Mouse (Mus musculus): ENCODE data around the gene Lexm. TPM values are rescaled to one million over a fixed set of nuclear protein-coding genes. Genes with fewer than 3 reads are reported as not detected.
A peak's percentile ranks its signal among the peaks of the same experiment; 100 is the strongest.

The Lexm gene
- total RNA-seq (2021) = not detected

DNA sequence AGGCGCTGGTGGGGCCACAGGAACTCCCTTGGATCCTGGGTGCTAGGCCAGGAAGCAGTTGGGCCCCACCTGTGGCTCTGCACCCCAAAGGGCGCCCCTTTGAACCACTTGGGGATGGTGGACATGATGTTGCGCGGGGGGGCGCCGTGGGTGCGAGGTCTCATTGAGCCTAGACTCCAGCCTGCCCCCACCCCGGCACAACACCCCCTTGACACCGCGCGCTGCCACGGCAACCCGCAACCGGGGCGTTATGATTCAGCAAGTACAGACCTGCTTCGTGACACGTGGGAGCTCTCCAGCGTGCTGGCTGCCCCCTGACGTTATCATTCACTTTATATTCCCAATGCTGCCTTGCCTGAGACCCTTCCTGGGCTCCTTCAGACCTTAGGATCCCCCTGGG lies at the start of gene Lexm:
Gene Lexm (minus strand): TSS at position 186 of the 400 bp plus-strand sequence.
- intact Hi-C loops (cut with DNase I) = no loop called here
- DNase-seq (ENCODE audit: low spot score in 2 of 2) = peak in 1 of 2 experiments; percentile 51

DNA sequence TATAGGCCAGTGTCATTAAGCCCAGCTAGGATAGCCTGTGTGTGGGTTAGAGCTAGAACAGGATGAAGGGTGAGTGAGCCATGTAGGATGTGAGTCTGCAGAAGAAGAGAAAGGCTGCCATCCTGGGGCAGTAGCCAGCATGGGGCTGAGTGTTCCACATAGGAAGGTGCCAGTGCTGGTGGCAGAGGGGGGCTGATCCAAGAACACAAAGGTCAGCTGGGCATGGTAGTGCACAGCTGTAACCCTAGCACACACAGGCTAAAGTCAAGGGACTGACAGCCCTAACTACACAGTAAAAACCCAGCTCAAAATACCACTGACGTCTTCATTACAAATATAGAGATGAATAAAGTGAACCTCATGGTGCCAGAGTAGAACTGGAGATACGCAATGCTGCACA lies 49.5 kb upstream of the Lexm start:
- intact Hi-C loops (cut with DNase I) = no loop called here
- DNase-seq (ENCODE audit: low spot score in 2 of 2) = no peak

DNA sequence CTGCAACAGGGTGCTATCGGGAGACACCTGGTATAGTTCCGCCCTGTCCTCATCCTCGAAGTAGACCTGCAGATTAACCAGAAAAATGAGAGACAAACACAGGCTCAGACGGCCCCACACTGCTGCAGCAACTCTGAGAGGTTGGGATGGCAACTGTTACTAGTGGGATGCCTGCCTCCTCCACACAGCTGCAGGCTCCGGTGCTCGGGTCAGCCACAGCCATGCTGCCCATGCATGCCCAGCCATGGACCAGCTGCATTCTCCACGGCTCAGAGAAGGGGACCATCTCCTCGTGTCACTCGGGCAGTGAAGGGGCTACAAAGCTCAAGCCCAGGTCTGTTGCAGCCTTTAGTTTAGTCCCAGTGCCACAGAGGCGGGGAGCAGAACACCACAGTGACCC lies 48.6 kb upstream of the Lexm start:
- DNase-seq (ENCODE audit: low spot score in 2 of 2) = no peak
- intact Hi-C loops (cut with DNase I) = no loop called here

DNA sequence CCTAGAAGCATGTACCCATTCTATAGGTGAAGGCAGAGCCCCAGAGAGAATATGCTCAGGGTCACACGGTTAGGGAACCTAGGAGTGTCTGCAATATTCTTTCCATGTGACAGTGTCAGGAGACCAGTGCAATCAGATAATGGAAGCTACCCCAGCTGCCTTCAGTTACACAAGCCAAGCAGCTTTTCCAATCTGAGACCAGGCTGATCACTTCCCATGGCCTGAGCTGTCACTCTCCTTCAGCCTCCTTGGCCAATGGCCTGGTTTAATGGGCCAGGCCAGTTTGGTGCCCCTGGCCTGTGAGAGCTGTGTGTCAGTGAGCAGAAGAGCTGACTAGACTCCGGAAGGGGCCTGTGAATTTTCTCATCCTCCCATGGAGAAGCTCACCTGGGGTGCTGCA lies 48.2 kb upstream of the Lexm start:
- DNase-seq (ENCODE audit: low spot score in 2 of 2) = no peak
- intact Hi-C loops (cut with DNase I) = no loop called here

DNA sequence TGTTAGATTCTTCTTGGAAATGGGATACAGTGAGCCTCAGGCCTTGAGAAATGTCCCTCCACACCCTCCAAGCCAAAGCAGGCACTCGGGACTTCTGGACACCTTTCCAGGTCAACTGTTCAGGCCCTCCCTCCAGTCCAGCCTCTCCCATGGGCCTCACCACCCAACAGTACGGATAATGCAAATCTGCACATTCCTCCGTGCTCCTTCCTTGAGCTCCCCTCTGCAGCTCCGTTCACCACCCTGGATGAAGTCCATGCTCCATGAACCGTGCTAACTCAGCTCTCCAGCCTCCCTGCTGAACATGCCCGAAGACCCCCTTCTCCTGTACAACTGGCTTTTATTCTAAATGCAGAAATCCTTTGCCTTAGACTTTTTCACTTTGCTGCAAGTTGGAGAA lies 47.7 kb upstream of the Lexm start:
- no peak for DNase-seq (ENCODE audit: low spot score in 2 of 2)
- intact Hi-C loops (cut with DNase I) = no loop called here

DNA sequence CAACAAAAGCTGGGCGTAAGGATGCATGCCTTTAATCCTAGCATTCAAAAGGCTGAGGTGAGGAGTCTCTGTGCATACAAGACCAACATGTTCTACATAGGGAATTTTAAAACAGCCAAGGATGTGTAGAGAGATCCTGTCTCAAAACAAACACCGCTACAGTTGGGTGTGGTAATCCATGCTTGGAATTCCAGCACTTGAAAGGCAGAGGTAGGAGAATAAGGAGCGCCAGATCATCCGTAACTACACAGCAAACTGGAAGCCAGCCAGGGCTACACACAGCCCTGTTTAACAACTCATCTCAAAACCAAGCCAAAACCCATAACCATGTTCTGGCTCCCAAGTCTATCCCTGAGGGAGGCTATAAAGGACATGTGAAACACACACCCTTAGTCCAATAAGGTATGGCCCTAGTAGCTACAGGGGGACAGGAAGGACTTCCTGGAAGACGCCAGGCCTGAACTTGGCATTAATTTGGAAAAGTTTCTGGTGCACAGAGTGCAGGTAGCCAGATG lies 47.0 kb upstream of the Lexm start:
- no peak for DNase-seq (ENCODE audit: low spot score in 2 of 2)
- intact Hi-C loops (cut with DNase I) = no loop called here

DNA sequence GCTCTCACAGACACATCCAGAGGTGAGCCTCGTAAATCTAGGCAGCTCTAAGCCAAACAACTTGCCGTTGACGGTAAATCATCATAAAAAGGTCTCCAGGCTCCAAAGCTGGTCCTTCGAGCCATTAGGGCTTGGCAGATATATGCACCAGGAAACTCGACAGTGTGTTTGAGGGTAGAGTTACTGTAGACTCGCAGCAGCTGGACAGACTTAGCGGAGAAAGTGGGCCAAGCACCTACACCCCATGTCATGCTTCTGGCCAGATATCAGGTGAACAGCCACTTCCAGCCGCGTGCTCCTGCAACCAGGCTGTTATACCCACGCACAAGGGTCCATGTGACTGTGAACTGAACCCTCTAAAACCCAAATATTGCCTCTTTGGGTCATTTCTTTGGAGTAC lies 38.6 kb upstream of the Lexm start:
- no peak for DNase-seq (ENCODE audit: low spot score in 2 of 2)
- intact Hi-C loops (cut with DNase I) = no loop called here

DNA sequence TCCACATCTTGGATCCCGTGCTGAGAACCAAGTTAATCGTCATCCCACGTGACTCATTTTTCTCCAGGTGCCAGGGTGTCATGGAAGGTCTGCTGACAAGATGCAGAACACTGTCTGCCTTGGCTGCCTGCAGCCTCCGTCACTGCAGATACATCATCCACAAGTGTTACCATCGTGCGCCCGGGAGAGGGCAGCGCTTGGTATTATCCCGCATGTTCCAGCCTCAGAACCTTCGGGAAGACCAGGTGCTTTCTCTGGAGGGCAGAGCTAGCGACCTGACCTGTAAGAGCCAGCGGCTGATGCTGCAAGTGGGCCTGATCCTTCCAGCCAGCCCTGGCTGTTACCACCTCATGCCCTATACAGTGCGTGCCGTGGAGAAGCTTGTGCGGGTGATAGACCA lies 36.0 kb upstream of the Lexm start:
- no peak for DNase-seq (ENCODE audit: low spot score in 2 of 2)
- intact Hi-C loops (cut with DNase I) = no loop called here

DNA sequence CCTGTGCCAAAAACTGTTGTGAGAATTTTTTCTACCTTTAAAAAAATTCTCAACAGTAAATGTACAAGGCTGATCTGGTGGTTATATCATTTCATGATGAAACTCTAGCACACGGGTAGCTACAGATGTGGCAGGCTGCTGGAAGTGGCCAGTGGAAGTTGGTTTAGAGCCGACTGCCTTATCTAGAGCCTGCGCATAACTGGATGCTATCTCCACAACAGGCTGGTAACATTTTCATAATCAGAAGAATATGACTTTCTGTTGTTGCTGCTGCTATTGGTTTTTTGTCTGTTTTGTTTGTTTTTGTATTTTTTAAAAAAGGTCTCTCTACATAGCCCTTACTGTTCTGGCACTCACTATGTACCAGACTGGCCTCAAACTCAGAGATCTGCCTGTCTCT lies 35.5 kb upstream of the Lexm start:
- intact Hi-C loops (cut with DNase I) = no loop called here
- DNase-seq (ENCODE audit: low spot score in 2 of 2) = no peak

DNA sequence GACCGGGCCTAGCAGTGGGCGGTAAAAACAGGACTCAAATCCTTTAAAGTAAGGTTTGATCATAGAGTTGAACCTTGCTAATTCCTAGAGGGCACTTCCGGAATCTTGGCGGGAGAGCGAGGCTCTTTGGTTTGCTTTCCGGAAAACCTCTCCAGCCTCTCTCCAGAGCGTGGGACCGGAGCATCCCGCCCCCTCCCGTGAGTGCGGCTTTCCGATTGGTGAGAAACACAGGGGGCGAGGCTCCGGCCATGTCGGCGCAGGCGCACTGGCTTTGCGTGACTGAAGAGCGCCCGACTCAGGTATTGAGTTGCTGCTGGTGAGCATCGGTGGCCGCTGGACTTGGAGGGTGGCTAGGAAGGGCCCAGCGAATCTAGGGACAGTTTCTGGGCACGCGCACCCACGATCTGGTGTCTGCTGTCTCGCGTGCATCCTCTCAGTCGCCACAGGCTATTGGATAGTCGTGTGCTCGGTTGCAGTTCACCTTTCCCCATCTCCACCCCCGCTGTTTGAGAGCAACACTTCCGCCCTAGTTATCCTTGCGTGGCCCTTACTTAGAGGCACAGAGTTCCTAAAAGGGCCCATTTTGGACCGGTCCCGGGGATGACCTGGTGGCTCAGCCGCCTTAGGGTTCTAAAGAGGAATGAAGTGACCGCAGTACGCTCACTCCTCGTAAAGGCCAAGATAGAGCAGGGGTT lies 33.9 kb upstream of the Lexm start, which contains the start of gene Pars2:
Gene Pars2 (plus strand): TSS at position 237 of the 695 bp plus-strand sequence.
- intact Hi-C loops (cut with DNase I) = loop anchor here (2.0 kb wide), 1 partner anchor 28 kb away; the partner anchor contains the start of gene Ttc4
- peak; percentile 96 to 99 for DNase-seq (ENCODE audit: low spot score in 2 of 2)

DNA sequence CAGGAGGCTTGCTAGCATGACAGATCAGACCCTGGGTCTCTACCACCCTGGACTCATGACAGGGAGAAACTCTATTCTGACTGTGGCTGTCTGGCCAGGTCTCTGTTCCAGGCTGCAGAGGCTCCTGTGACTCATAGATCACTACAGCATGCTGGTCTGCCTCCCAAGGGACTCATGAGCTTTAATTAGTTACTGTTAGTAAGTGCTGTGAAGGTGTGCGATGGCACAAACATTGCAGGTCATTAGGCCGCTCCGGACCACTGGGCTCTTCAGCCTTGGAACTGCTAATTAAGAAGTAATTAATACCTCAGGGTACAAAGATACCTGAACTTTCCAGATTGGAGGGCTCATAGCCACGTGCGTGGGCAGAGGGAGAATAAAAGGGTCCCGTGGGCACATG lies 30.1 kb upstream of the Lexm start:
- DNase-seq (ENCODE audit: low spot score in 2 of 2) = no peak
- intact Hi-C loops (cut with DNase I) = no loop called here

DNA sequence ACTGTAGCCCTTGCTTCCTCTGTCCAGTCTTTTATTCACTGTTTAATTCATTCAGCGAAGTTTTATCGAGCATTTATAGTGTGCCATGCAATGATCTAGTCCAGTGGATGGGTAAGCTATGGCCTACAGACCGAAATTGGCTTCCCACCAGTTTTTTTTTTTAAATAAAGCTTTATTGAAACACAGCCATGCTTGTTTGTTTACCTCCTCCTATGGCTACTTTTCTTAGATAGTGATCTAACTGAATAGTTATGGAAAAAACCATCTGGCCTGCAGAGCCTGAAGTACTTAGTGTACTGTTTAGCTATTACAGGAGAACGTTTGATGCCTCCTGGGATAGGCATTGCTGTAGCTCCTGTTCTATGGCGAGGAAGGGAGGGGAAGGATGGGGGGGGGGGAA lies 28.8 kb upstream of the Lexm start:
- no peak for DNase-seq (ENCODE audit: low spot score in 2 of 2)
- intact Hi-C loops (cut with DNase I) = no loop called here

DNA sequence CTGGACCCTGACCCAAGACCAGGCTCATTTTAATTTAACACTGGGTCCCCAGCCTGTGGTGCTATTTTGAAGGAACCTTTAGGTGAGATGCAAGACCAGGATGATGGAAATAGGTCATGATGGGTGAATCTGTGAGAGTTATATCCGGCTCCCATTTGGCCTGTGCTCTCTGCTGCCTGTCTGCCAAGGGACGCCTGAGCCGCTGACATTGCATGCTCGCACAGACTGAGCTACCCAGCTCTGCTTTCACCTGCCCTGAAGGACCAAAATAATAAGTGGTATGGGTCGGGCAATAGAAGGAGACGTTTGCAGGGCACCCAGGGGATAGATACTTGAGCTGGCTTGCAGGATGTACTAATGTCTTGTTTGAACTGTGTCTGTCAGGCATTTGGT lies 27.2 kb upstream of the Lexm start:
- no peak for DNase-seq (ENCODE audit: low spot score in 2 of 2)
- intact Hi-C loops (cut with DNase I) = no loop called here

DNA sequence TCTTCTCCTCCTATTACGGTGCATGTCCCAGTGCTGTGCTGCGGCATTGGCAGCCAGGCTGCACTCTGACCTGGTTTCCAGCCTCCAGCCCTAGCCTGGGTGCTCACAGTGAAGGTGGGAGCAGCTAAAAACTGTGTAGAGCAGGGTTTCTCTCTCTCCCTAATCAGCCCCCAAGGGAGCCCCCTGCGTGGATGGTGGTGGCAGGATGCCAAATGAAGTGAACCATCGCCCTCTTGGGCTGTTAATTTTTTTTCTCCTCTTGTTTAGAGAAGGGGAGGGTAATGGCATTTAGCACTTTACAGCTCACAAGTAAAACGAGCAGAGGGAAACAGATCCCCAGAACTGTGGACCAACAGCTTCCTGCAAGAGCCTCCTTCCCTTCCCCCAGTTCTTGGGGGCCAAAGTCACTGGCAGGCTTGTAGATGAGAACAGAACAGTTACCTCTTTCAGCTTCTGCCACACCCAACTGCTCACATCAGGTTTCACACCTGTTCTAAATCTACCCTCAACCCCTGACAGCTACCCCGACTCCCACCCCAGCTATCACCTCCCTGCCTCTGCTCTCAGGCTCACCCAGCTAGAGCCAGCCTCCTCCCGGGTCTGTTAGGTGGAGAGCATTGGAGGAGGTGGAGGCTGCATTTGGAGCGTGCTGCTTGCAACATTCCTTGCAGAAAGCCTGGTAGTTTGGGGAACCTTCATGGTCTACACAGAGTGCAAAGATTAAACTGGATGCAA lies 26.6 kb upstream of the Lexm start:
- no peak for DNase-seq (ENCODE audit: low spot score in 2 of 2)
- intact Hi-C loops (cut with DNase I) = no loop called here

DNA sequence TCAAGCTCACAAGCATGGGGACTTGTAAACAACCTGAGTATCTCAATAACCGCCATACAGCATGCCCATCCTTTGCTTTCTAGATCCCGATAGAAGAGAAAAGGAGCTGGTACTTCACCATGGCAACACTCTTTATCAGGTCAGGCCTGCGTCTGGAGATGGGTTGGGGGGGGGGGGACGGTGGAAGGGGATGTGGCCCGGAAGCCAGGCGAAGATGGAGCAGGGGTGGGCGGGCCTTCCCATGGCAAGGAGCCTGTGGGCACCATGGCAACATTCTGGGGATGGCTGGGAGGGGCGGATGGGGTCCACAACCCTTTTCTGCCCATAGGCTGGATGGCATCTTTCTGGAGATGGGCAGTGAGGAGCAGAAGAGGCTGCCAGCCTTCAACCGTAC lies 17.0 kb upstream of the Lexm start:
- intact Hi-C loops (cut with DNase I) = no loop called here
- DNase-seq (ENCODE audit: low spot score in 2 of 2) = no peak

DNA sequence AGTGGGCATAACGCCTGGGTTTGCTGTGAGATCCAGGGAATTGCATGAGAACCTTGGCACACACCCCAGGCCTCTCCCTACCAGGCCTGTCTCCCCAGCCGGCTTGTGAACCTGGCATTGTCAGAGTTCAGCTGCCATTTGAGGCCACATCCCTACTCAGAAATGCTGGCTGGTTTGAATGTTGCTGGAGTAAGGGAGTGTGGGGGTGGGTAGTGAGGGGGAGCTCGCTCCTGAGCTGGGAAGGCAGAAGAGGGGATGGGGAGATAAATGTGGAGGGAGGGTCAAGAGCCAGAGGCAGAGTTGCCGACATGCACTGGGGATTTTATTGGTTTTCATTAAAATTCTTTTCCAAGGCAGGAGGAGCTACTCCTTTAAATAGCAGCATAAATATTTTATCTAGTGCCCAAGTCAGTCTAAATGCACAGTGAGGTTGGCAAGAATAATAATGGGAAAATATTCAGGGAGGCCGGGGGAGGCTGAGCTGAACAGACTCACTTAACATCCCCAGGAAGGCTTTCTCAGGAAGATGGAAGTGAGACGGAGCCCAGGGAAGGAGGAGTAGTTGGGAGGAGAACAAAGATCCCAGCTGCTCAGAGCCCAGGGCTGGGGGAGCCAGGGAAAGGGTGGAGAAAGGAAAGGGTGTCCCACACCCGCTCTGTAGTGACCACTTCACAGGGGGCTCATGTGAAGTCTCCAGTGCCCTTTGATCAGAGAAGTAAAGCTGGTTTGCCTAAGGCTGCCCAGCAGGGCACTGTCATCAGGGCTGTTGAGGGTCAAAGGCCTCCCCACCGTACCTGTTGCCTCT lies 16.4 kb upstream of the Lexm start:
- intact Hi-C loops (cut with DNase I) = no loop called here
- DNase-seq (ENCODE audit: low spot score in 2 of 2) = peak in 1 of 2 experiments; percentile 47

DNA sequence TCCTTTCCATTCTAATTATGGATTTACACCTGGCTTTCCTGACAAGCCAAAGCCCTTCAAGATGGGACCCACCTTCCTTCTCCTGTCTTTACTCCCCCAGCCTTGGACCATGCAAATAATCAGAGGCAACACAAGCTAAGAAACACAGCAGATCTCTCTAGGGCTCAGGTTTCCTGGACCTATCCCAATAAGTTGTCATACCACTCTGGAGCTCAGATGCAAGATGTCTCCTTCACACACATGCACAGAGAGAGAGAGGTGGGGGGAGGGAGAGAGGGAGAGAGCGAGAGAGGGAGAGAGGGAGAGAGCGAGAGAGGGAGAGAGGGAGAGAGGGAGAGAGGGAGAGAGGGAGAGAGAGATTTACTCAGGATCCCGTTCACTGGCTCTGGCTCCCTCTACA lies 15.3 kb upstream of the Lexm start:
- intact Hi-C loops (cut with DNase I) = no loop called here
- no peak for DNase-seq (ENCODE audit: low spot score in 2 of 2)

DNA sequence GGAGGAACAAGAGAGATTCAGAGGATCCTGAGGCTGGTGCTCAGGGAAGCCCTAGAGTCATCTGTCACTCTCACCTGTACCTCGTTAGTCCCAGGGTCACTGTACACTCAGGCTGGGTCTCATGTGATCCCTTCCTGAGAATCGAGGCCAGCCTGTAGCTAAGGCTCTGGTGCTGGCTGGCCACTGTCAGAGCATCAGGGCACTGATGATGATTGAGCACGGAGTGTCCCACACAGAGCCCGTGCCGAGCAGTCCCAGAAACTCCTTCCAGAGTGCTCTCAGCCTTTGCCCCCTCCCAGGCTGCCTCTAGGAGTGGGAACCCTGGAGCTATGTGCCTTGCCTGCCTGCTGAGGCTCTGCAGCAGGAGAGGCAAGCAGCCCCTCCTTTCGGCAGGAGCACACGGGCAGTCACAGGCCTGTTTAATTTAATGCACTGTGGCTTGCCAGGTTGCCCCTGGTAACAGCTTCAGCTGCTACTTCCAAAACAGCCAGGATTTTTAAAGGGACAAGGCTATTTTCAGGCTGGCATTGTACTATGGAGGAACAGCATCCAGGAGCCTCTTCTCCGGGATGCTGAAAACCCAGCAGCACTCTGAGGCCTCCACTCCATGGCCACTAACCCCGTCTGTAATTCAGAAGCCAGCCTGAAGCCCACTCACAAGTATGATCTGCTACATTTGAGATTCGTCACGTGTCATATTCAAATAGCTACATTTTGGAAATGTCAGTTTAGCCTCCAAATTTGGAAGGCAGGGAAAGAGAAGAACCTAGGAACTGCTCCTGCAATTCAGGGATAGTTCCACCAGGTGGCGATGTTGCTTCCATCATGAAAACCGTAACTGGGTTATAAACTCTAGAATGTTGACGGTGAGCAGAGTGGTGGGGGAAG lies 13.5 kb upstream of the Lexm start:
- peak; percentile 90 to 96 for DNase-seq (ENCODE audit: low spot score in 2 of 2)
- intact Hi-C loops (cut with DNase I) = loop anchor here (1.0 kb wide), 2 partner anchors 74 to 78 kb away; no protein-coding TSS in a partner anchor

DNA sequence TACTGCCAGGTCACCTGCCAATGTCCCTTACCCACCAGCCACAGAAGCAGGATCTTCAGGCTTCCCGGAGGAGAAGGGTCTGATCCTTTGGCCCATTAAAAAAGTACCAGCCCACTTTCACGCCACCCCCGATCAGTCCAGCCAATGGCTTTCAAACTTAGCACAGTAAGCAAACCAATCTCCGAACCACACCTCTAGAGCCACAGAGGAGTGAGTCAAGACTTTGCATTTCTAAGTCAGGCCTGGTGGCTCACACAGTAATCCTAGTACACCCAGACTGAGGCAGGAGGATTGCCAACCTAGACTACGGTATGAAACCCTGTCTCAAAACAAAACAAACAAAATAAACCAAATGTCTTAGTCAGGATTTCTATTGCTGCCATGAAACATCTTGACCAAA lies 12.3 kb upstream of the Lexm start:
- DNase-seq (ENCODE audit: low spot score in 2 of 2) = no peak
- intact Hi-C loops (cut with DNase I) = loop anchor here (5.0 kb wide), 1 partner anchor 208 kb away; no protein-coding TSS in a partner anchor

All from left cerebral cortex, postnatal 25 days (tissue).